Mouse (Mus musculus) liver, embryonic 14.5 days (tissue): ENCODE results near the gene 2900026A02Rik. TPM values are rescaled to one million over a fixed set of nuclear protein-coding genes. Genes with fewer than 3 reads are reported as not detected.

ENCODE experiments used
- ATAC-seq: fragments of 200-750 bp; cut with Nextera tagmentation; 2 replicates; pipeline ENCODE4 v1.8.0; 2017; ENCODE audit warnings: moderate number of reproducible peaks, mild to moderate bottlenecking, moderate library complexity; ENCODE audit not compliant: insufficient read depth
- DNase-seq, 3 experiments: peaks; one replicate each; pipeline ENCODE4 v3.0.0-alpha.2; 2012 to 2013; ENCODE audit warnings: low read depth in 3 of 3, low spot score in 3 of 3
- H3K27ac ChIP-seq: fragments of 300-500 bp; sonication (generic); 2 replicates; pipeline ENCODE4 v1.5.1; 2014; ENCODE audit warnings: moderate library complexity, mild to moderate bottlenecking, control low read depth, inconsistent platforms
- H3K27me3 ChIP-seq: fragments of 300-500 bp; sonication (generic); 2 replicates; pipeline ENCODE4 v1.6.1; 2014; ENCODE audit warnings: mild to moderate bottlenecking, low read length, moderate library complexity; ENCODE audit not compliant: control insufficient read depth, insufficient read depth
- H3K36me3 ChIP-seq: fragments of 300-500 bp; sonication (generic); replicated peaks from 2 replicates; pipeline ENCODE4 v1.6.1; 2014; ENCODE audit warnings: low read depth; ENCODE audit not compliant: control insufficient read depth, insufficient read depth
- H3K4me1 ChIP-seq, 2 experiments: fragments of 200-500 bp in 1 of 2; fragments of 300-500 bp in 1 of 2; sonication (generic) in 1 of 2; replicated peaks; 2 replicates each; pipeline ENCODE4 v1.6.1; 2012 to 2014; ENCODE audit warnings: antibody characterized with exemption in 1 of 2, inconsistent platforms in 1 of 2, low read length in 1 of 2; ENCODE audit not compliant: control insufficient read depth in 2 of 2, insufficient read depth in 2 of 2
- H3K4me2 ChIP-seq: fragments of 300-500 bp; sonication (generic); 2 replicates; pipeline ENCODE4 v1.6.1; 2014; ENCODE audit warnings: low read depth, mild to moderate bottlenecking, control low read depth, moderate library complexity
- H3K4me3 ChIP-seq, 2 experiments: fragments of 200-500 bp in 1 of 2; fragments of 300-500 bp in 1 of 2; sonication (generic) in 1 of 2; 2 replicates each; pipeline ENCODE4 v1.5.1; 2012 to 2014; ENCODE audit warnings: low read depth in 2 of 2, low read length in 2 of 2, mild to moderate bottlenecking in 2 of 2, control low read depth in 1 of 2, inconsistent platforms in 1 of 2, moderate library complexity in 1 of 2; ENCODE audit not compliant: insufficient read depth in 1 of 2
- H3K9ac ChIP-seq: fragments of 300-500 bp; sonication (generic); replicated peaks from 2 replicates; pipeline ENCODE4 v1.6.1; 2014; ENCODE audit warnings: mild to moderate bottlenecking, control low read depth, moderate library complexity
- H3K9me3 ChIP-seq: fragments of 300-500 bp; sonication (generic); 2 replicates; pipeline ENCODE4 v1.6.1; 2016; ENCODE audit warnings: low read length, mixed read lengths; ENCODE audit not compliant: control insufficient read depth
- CTCF ChIP-seq: IDR thresholded peaks from 2 replicates; pipeline ENCODE4 v1.5.1; 2016; ENCODE audit warnings: antibody characterized with exemption, low read depth, control low read depth
- EP300 ChIP-seq: IDR thresholded peaks from 2 replicates; pipeline ENCODE4 v1.6.1; 2016; ENCODE audit warnings: antibody characterized with exemption, low read depth
- WGBS: fragments of 180-500 bp; shearing (Covaris S2); extraction: QIAGEN DNeasy Blood & Tissue Kit; methylation state at CpG from one replicate; pipeline ENCODE4 v1.1.7; 2014; ENCODE audit not compliant: insufficient replicate concordance; 5-methylcytosine and 5-hydroxymethylcytosine counted together
- polyA plus RNA-seq, 2 experiments: library from polyadenylated mRNA; depleted of rRNA in 1 of 2; stranded (reverse) in 1 of 2; unstranded in 1 of 2; fragments of >200 nt; fragmentation: Nextera tagmentation in 1 of 2; extraction: Ambion mirVana in 1 of 2; gene quantifications; 2 replicates each; pipeline versions ENCODE4 v1.2.1 to v1.2.3; 2012 to 2014

The 2900026A02Rik gene
- polyA plus RNA-seq, 2 experiments = 0.63 to 1.1 TPM

DNA sequence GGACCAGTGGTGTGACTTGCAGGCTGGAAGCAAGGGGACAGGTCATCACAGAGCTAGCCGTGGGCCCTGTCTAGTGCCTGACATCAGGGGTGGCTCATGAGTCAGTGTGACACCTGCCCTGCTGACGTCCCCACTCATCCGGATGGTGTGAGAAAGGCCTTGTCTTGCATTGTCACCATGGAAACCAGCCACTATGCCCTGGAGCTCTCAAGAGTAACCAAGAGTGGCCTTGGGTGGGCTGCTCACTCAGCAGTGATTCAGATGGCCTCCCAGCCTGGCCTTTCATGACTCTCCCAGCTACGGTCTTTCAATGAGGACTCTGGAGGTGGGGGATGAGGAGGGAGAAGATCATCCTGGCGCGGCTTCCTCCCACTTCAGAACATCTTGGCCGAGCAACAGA, 118.6 kb downstream of the 2900026A02Rik start:
- DNase-seq (no peak), ATAC-seq (no peak)
- no peaks in the 10 kb centered on the region for H3K4me1 ChIP-seq
- no peaks in the 10 kb centered on the region for H3K9me3 ChIP-seq
- H3K9ac ChIP-seq = no peak overlapping the region
- no peak overlapping the region for H3K4me2 ChIP-seq
- H3K27me3 ChIP-seq = no peaks in the 10 kb centered on the region
- H3K4me3 ChIP-seq = no peak overlapping the region
- H3K27ac ChIP-seq = no peak overlapping the region
- TF ChIP-seq CTCF (no peak), EP300 (no peak)
- H3K36me3 ChIP-seq = no peaks in the 10 kb centered on the region
- 75% methylated on average over 7 of the region's 7 CpGs for WGBS

DNA sequence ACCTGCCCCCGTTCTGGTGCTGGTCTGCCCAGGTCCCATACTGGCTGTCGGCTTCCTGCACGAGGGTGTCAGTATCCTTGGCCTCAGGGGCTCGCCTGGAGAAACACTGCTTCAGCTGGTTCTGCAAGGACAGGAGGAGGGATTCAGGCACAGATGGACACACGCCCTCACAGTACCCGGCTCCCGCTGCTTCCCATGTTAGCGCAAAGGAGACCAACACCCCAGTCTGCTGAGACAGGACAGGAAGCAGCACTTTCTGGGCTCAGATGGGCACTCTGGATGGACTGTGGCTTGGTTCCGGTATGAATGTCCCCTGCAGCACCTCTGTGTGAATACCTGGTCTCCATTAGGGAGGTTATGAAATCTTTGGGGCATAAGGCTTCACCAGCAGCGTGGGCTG, 119.6 kb downstream of the 2900026A02Rik start:
- no peak overlapping the region for H3K4me3 ChIP-seq
- H3K27ac ChIP-seq = no peak overlapping the region
- no peaks in the 10 kb centered on the region for H3K9me3 ChIP-seq
- DNase-seq (no peak), ATAC-seq (no peak)
- H3K9ac ChIP-seq = no peak overlapping the region
- H3K4me1 ChIP-seq = no peaks in the 10 kb centered on the region
- H3K4me2 ChIP-seq = no peak overlapping the region
- TF ChIP-seq EP300 (no peak), CTCF (no peak)
- no peaks in the 10 kb centered on the region for H3K27me3 ChIP-seq
- H3K36me3 ChIP-seq = no peaks in the 10 kb centered on the region
- 70% methylated on average over 10 of the region's 10 CpGs for WGBS

DNA sequence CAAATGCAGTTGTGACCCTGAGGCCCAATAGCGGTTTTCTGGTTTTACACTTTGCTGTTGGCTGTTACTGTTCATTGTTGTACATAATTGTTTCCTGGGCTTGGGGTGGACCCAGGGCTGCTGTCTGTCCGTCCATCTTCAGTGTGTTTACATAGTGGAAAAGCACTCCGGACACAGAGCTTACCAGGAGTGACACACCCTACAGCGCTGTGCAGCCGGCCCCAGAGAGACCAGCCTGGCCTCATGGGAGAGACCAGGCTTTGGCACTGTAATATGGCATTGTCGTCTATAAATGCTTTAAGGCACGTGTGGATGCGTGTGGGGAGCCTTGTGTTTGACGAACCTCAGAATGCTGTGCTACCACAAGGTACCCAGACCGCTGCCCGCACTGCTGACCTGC, 120.6 kb downstream of the 2900026A02Rik start:
- WGBS = 74% methylated on average over 11 of the region's 11 CpGs
- DNase-seq (no peak), ATAC-seq (no peak)
- no peak for TF ChIP-seq CTCF
- no peaks in the 10 kb centered on the region for H3K4me1 ChIP-seq
- no peaks in the 10 kb centered on the region for H3K9me3 ChIP-seq
- no peaks in the 10 kb centered on the region for H3K36me3 ChIP-seq
- H3K9ac ChIP-seq = no peak overlapping the region
- H3K4me3 ChIP-seq = no peak overlapping the region
- no peak overlapping the region for H3K27ac ChIP-seq
- no peak overlapping the region for H3K4me2 ChIP-seq
- no peaks in the 10 kb centered on the region for H3K27me3 ChIP-seq

DNA sequence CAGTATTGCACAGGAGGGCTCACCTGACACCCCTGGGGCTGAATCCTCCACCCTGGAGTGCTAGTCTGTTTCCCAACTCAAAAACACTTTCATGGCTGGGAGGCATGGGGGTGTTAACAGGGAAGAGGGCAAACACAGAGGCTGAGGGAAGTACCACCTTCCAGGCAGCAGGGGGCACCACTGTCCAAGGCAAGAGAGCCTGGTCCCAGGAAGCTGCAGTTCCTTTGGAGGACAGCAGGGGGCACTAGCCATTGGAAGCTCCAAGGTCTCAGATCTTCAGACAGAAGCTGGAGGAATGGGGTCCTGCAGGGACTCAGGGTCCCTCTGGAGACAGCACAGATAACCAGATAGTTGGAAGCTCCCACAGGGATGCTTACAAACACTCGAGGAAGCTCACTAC, 121.5 kb downstream of the 2900026A02Rik start:
- Histone ChIP-seq H3K27me3 (no peaks in the 10 kb centered on the region), H3K9ac (no peak overlapping the region), H3K4me3 (no peak overlapping the region), H3K9me3 (no peaks in the 10 kb centered on the region), H3K27ac (no peak overlapping the region), H3K36me3 (no peaks in the 10 kb centered on the region), H3K4me1 (no peaks in the 10 kb centered on the region), H3K4me2 (no peak overlapping the region)
- WGBS = 13% methylated on average over 1 of the region's 1 CpGs
- TF ChIP-seq CTCF (peak; percentile 100), EP300 (no peak)
- peak; percentile 47 to 61 (median 57) for DNase-seq
- 0 out of 2 replicates have a peak, but pooled peaks have one; percentile 41 for ATAC-seq

DNA sequence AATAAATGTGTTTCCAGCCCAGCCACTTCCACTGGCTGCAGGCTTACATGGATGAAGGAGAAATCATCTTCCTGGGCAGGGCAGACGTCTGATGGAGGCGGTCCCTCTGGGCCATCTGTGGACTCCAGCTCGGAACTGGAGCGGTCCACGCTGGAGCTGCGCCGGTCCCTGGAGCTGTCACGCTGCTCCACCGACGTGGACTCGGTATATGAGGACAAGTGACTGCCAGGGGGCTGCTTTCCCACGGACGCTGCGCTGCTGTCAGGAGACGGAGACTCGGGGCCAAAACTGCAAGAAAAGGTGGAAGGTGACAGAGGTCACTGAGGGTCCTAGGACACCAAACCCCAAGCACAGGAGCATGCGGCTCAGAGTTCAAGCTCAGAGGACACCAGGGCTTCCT, 123.5 kb downstream of the 2900026A02Rik start:
- Histone ChIP-seq H3K4me1 (no peaks in the 10 kb centered on the region), H3K4me2 (no peak overlapping the region), H3K36me3 (no peaks in the 10 kb centered on the region), H3K9ac (no peak overlapping the region), H3K4me3 (no peak overlapping the region), H3K27ac (no peak overlapping the region), H3K9me3 (no peaks in the 10 kb centered on the region), H3K27me3 (no peaks in the 10 kb centered on the region)
- ATAC-seq (no peak), DNase-seq (no peak)
- TF ChIP-seq CTCF (no peak), EP300 (no peak)
- WGBS = 74% methylated on average over 17 of the region's 17 CpGs
